ENCODE assay signal across 10 mouse cellular contexts in the genomic region with DNA sequence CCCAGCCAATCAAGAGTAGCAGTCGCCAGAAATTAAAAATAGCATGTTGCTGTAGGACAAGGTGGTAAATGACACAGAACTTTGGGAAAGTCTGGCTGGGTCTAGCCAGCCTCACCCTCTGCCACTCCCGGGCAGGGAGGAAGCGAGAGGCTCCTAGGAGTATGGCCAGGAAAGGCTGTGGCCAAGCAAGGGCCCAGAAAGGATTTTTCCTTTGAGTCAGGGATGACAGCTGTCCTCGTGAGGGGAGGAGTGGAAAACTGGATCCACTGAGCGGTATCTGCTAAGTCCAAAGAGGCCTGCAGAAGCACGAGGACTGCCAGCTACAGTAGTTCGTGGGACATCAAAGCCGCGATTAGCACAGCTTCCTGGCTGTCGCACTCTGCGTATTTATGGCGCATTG.
DNase-seq lines count a peak whose midpoint lies in the region; ATAC-seq and TF ChIP-seq lines count a peak whose summit lies in the region.
"Had no signal": no experiment of that assay in that cellular context is flagged by ENCODE, and none has a peak within 500 bp of the region (broad histone marks: within the 10 kb centered on the region; RNA-seq: fewer than 3 reads in every experiment).

No protein-coding gene starts in this region.

- H3K27ac ChIP-seq in heart, embryonic 12.5 days (ENCODE audit: poor library complexity, severe bottlenecking): no peak overlapping the region
- no peak overlapping the region for H3K27ac ChIP-seq in lung, embryonic 16.5 days (ENCODE audit: low read length)
- H3K27ac ChIP-seq in embryonic facial prominence, embryonic 10.5 days (replicated peaks): no peak overlapping the region
- H3K27ac ChIP-seq: stomach, embryonic 15.5 days had no signal

- no peaks in the 10 kb centered on the region for H3K36me3 ChIP-seq in heart, embryonic 12.5 days
- H3K36me3 ChIP-seq in lung, embryonic 16.5 days (ENCODE audit: control insufficient read depth, insufficient read depth, low read length): no peaks in the 10 kb centered on the region
- H3K36me3 ChIP-seq in embryonic facial prominence, embryonic 10.5 days (replicated peaks): no peaks in the 10 kb centered on the region
- H3K36me3 ChIP-seq: stomach, embryonic 15.5 days had no signal

- peak; percentile 98 for DNase-seq in heart, adult 11 months
- peak; percentile 39 for DNase-seq in brain, embryonic 14.5 days (ENCODE audit: low read depth)
- DNase-seq in heart, adult 9 months (ENCODE audit: low spot score in 2 of 2): peak; percentile 82 to 84
- no peak for DNase-seq in cerebellum, adult 11 months
- no peak for DNase-seq in urinary bladder, postnatal 36 days (ENCODE audit: low spot score in 2 of 2)
- no peak for DNase-seq in embryonic facial prominence, embryonic 10.5 days (ENCODE audit: low spot score)

- no peak for TF ChIP-seq CTCF in brain, embryonic 14.5 days (IDR thresholded peaks at IDR 0.05; ENCODE audit: borderline replicate concordance, extremely low read depth, insufficient read depth, insufficient read length)

- WGBS in heart, embryonic 12.5 days: 64% methylated on average over 12 of the region's 12 CpGs
- WGBS in lung, embryonic 16.5 days: 68% methylated on average over 12 of the region's 12 CpGs
- 85% methylated on average over 12 of the region's 12 CpGs for WGBS in embryonic facial prominence, embryonic 10.5 days

- H3K27me3 ChIP-seq in heart, embryonic 12.5 days (replicated peaks): 0 out of 2 replicates have a peak, but pooled peaks cover 3% of the 10 kb centered on the region
- no peaks in the 10 kb centered on the region for H3K27me3 ChIP-seq in lung, embryonic 16.5 days (ENCODE audit: control insufficient read depth, insufficient read depth, low read depth, low read length)
- peaks cover 5% of the 10 kb centered on the region for H3K27me3 ChIP-seq in embryonic facial prominence, embryonic 10.5 days (replicated peaks; ENCODE audit: low read depth, poor library complexity, severe bottlenecking)
- H3K27me3 ChIP-seq: stomach, embryonic 15.5 days had no signal

- H3K4me1 ChIP-seq in heart, embryonic 12.5 days (replicated peaks): peaks cover 23% of the 10 kb centered on the region
- 0 out of 2 replicates have a peak, but pooled peaks cover 2% of the 10 kb centered on the region for H3K4me1 ChIP-seq in lung, embryonic 16.5 days (replicated peaks; ENCODE audit: control insufficient read depth, insufficient read depth, low read length)
- H3K4me1 ChIP-seq in embryonic facial prominence, embryonic 10.5 days: peaks cover 14% of the 10 kb centered on the region
- H3K4me1 ChIP-seq: stomach, embryonic 15.5 days had no signal

- no peak overlapping the region for H3K4me3 ChIP-seq in heart, embryonic 12.5 days
- no peak overlapping the region for H3K4me3 ChIP-seq in lung, embryonic 16.5 days (ENCODE audit: low read length)
- no peak overlapping the region for H3K4me3 ChIP-seq in embryonic facial prominence, embryonic 10.5 days
- H3K4me3 ChIP-seq: stomach, embryonic 15.5 days had no signal

- H3K9ac ChIP-seq in heart, embryonic 12.5 days: no peak overlapping the region
- no peak overlapping the region for H3K9ac ChIP-seq in lung, embryonic 16.5 days (ENCODE audit: low read length)
- H3K9ac ChIP-seq: liver, postnatal 0 days; stomach, embryonic 15.5 days had no signal

- no peak for TF ChIP-seq POLR2A in brain, embryonic 14.5 days (IDR thresholded peaks at IDR 0.05; ENCODE audit: borderline replicate concordance, extremely low read depth, insufficient read depth, insufficient read length, poor library complexity, severe bottlenecking)

- no peak for ATAC-seq in heart, embryonic 12.5 days (ENCODE audit: insufficient number of reproducible peaks, low FRiP score)
- peak; percentile 41 for ATAC-seq in lung, embryonic 16.5 days (ENCODE audit: low read depth)
- ATAC-seq: liver, postnatal 0 days had no signal

- no peak overlapping the region for H3K4me2 ChIP-seq in heart, embryonic 12.5 days
- H3K4me2 ChIP-seq in lung, embryonic 16.5 days (ENCODE audit: low read depth, low read length): no peak overlapping the region
- H3K4me2 ChIP-seq: stomach, embryonic 15.5 days had no signal

- no peaks in the 10 kb centered on the region for H3K9me3 ChIP-seq in heart, embryonic 12.5 days (replicated peaks)
- H3K9me3 ChIP-seq in lung, embryonic 16.5 days (ENCODE audit: control insufficient read depth, low read length): no peaks in the 10 kb centered on the region
- no peaks in the 10 kb centered on the region for H3K9me3 ChIP-seq in embryonic facial prominence, embryonic 10.5 days
- H3K9me3 ChIP-seq: stomach, embryonic 15.5 days had no signal

Comparison
In these comparisons a context has a peak if more than half of its experiments do, and no peak if none do; other contexts are left out.
1. DNase-seq: peak in heart, adult 11 months (single experiment), brain, embryonic 14.5 days (single experiment) and heart, adult 9 months (2 of 2); none in cerebellum, adult 11 months (single experiment), urinary bladder, postnatal 36 days (0 of 2) and embryonic facial prominence, embryonic 10.5 days (single experiment).